Mouse (Mus musculus) ES-E14 (cell line): ENCODE measurements around the gene Sirt2.

Experiments
- CHD2 ChIP-seq: IDR thresholded peaks from 2 replicates; pipeline ENCODE4 v1.6.1; 2014; ENCODE audit warnings: mild to moderate bottlenecking, low read depth, low read length, inconsistent platforms
- HCFC1 ChIP-seq: IDR thresholded peaks from 2 replicates; pipeline ENCODE4 v1.6.1; 2012; ENCODE audit warnings: low read length, inconsistent platforms, borderline replicate concordance; ENCODE audit not compliant: insufficient read depth
- MAFK ChIP-seq: IDR thresholded peaks from 2 replicates; pipeline ENCODE4 v1.6.1; 2014; ENCODE audit warnings: mild to moderate bottlenecking, low read depth, low read length, inconsistent platforms; ENCODE audit not compliant: insufficient read depth
- ZNF384 ChIP-seq: IDR thresholded peaks from 2 replicates; pipeline ENCODE4 v1.6.1; 2012; ENCODE audit warnings: low read depth, low read length, inconsistent platforms

- TF ChIP-seq ZNF384 (no peak), CHD2 (no peak), HCFC1 (no peak), MAFK (no peak)
Measured at GRCm38 (mm10) chr7:28778825-28779224, 12.3 kb downstream of the Sirt2 start.
